Mouse (Mus musculus) bone marrow macrophage, adult 2 months (primary cell): ENCODE results near the gene Tmem62.

ENCODE experiments used
- CTCF ChIP-seq: IDR thresholded peaks from 2 replicates; pipeline ENCODE4 v1.5.1; 2012; ENCODE audit warnings: low read depth, mild to moderate bottlenecking, low read length, moderate library complexity
- POLR2A ChIP-seq: IDR thresholded peaks from 2 replicates; pipeline ENCODE4 v1.6.1; 2012; ENCODE audit warnings: mild to moderate bottlenecking, low read depth, low read length, borderline replicate concordance

GRCm38 (mm10) chr2:120976990-120977925, at the start of gene Tmem62:
- TF ChIP-seq POLR2A (no peak), CTCF (no peak)
